Mouse (Mus musculus) ES-Bruce4 (cell line): ENCODE data around the gene Kiss1.

Experiments
- CTCF ChIP-seq: IDR thresholded peaks from one replicate; pipeline ENCODE4 v1.8.1; 2011; ENCODE audit warnings: low read depth, low read length
- EP300 ChIP-seq: IDR thresholded peaks from 2 replicates; pipeline ENCODE4 v1.6.1; 2011; ENCODE audit warnings: low read depth, low read length; ENCODE audit not compliant: insufficient read depth
- POLR2A ChIP-seq: IDR thresholded peaks from one replicate; pipeline ENCODE4 v1.8.1; 2011; ENCODE audit warnings: low read length; ENCODE audit not compliant: insufficient read depth

DNA sequence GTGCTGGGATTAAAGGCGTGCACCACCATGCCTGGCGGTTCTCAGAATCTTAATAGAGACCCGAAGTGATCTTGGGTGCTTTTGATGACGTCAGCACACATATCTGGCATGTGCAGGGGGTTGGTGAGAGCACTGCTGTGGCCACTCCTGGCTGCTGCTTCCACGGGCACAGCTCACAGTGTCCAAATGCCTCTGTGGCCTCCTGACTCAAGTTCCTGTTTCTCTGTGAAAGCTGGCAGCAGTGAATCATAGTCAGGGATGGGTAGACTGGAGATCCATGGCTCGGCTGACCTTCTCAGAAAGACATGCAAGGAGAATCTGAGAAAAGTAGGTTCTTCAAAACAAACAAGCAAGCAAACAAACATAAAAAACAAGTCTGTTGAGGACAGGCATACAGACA, 5.9 kb upstream of the Kiss1 start:
- TF ChIP-seq POLR2A (no peak), CTCF (no peak), EP300 (no peak)
